Mouse (Mus musculus) liver, postnatal 0 days (tissue): ENCODE data around the gene Mdfi.

Experiments used
- CTCF ChIP-seq: sonication (generic); IDR thresholded peaks from 2 replicates; pipeline ENCODE4 v1.5.1; 2016; ENCODE audit warnings: antibody characterized with exemption, low read depth
- EP300 ChIP-seq: IDR thresholded peaks from 2 replicates; pipeline ENCODE4 v1.6.1; 2016; ENCODE audit warnings: antibody characterized with exemption, low read depth, mild to moderate bottlenecking

DNA sequence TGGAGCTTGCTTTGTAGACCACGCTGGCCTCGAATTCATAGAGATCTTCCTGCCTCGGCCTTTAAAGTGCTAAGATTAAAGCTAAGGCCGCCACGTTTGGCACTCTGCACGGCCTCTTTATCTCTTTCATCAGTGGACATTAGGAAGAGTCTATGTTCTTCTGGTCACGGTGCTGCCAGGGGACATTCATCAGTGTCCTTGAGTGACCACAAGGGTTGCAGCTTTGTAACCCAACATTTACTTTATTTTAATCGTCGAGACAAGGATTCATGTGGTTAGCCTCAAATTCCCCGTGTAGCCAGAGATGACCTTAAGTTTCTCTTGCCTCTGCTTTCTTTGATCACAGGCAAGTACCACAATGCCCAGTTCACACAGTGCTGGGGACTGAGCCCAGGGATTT is 54.0 kb downstream of the Mdfi start:
- no peak for TF ChIP-seq CTCF
- no peak for TF ChIP-seq EP300
